Mouse (Mus musculus): ENCODE results near the gene Prps1.

Gene Prps1

GRCm38 (mm10) chrX:140456279-140456731, at the start of gene Prps1:
Prps1 (plus strand) TSS chrX:140456613.
- in situ Hi-C loops (cut with MboI, MseI): no loop called here

GRCm38 (mm10) chrX:140407593-140407992, 48.8 kb upstream of the Prps1 start:
- in situ Hi-C loops (cut with MboI, MseI): no loop called here

GRCm38 (mm10) chrX:140418467-140418866, 37.9 kb upstream of the Prps1 start:
- in situ Hi-C loops (cut with MboI, MseI): no loop called here

- in situ Hi-C loops (cut with MboI, MseI): loop anchor here (25.0 kb wide), 1 partner anchor 735 kb away; no protein-coding TSS in a partner anchor
Measured at GRCm38 (mm10) chrX:140427124-140427523, 29.3 kb upstream of the Prps1 start.

- in situ Hi-C loops (cut with MboI, MseI): loop anchor here (25.0 kb wide), 1 partner anchor 734 kb away; no protein-coding TSS in a partner anchor
Measured at GRCm38 (mm10) chrX:140428252-140428651, 28.2 kb upstream of the Prps1 start.

GRCm38 (mm10) chrX:140429985-140430384, 26.4 kb upstream of the Prps1 start:
- in situ Hi-C loops (cut with MboI, MseI): loop anchor here (25.0 kb wide), 1 partner anchor 732 kb away; no protein-coding TSS in a partner anchor

- in situ Hi-C loops (cut with MboI, MseI): loop anchor here (25.0 kb wide), 1 partner anchor 732 kb away; no protein-coding TSS in a partner anchor
Measured at GRCm38 (mm10) chrX:140430506-140430905, 25.9 kb upstream of the Prps1 start.

GRCm38 (mm10) chrX:140431981-140432380, 24.4 kb upstream of the Prps1 start:
- in situ Hi-C loops (cut with MboI, MseI): loop anchor here (25.0 kb wide), 1 partner anchor 730 kb away; no protein-coding TSS in a partner anchor

- in situ Hi-C loops (cut with MboI, MseI): loop anchor here (25.0 kb wide), 1 partner anchor 730 kb away; no protein-coding TSS in a partner anchor
Measured at GRCm38 (mm10) chrX:140432786-140433185, 23.6 kb upstream of the Prps1 start.

GRCm38 (mm10) chrX:140437906-140438305, 18.5 kb upstream of the Prps1 start:
- in situ Hi-C loops (cut with MboI, MseI): loop anchor here (25.0 kb wide), 1 partner anchor 724 kb away; no protein-coding TSS in a partner anchor

GRCm38 (mm10) chrX:140445551-140445950, 10.9 kb upstream of the Prps1 start:
- in situ Hi-C loops (cut with MboI, MseI): loop anchor here (25.0 kb wide), 1 partner anchor 717 kb away; no protein-coding TSS in a partner anchor

GRCm38 (mm10) chrX:140450071-140450470, 6.3 kb upstream of the Prps1 start:
- in situ Hi-C loops (cut with MboI, MseI): no loop called here

- in situ Hi-C loops (cut with MboI, MseI): no loop called here
Measured at GRCm38 (mm10) chrX:140456751-140457491, 508 bp downstream of the Prps1 start.

- in situ Hi-C loops (cut with MboI, MseI): no loop called here
Measured at GRCm38 (mm10) chrX:140457502-140457901, 1.1 kb downstream of the Prps1 start.

GRCm38 (mm10) chrX:140478231-140478630, 21.8 kb downstream of the Prps1 start:
- in situ Hi-C loops (cut with MboI, MseI): loop anchor here (5.0 kb wide), 1 partner anchor 249 kb away; no protein-coding TSS in a partner anchor

GRCm38 (mm10) chrX:140479171-140479570, 22.8 kb downstream of the Prps1 start:
- in situ Hi-C loops (cut with MboI, MseI): loop anchor here (5.0 kb wide), 1 partner anchor 248 kb away; no protein-coding TSS in a partner anchor

- in situ Hi-C loops (cut with MboI, MseI): no loop called here
Measured at GRCm38 (mm10) chrX:140489174-140489573, 32.8 kb downstream of the Prps1 start.

- in situ Hi-C loops (cut with MboI, MseI): loop anchor here (5.0 to 10.0 kb wide), 2 partner anchors 107 to 225 kb away; no protein-coding TSS in a partner anchor
Measured at GRCm38 (mm10) chrX:140490203-140490602, 33.8 kb downstream of the Prps1 start.

GRCm38 (mm10) chrX:140491884-140492571, 35.6 kb downstream of the Prps1 start:
- in situ Hi-C loops (cut with MboI, MseI): loop anchor here (5.0 to 10.0 kb wide), 2 partner anchors 105 to 223 kb away; no protein-coding TSS in a partner anchor

GRCm38 (mm10) chrX:140493527-140494029, 37.2 kb downstream of the Prps1 start:
- in situ Hi-C loops (cut with MboI, MseI): loop anchor here (5.0 to 10.0 kb wide), 2 partner anchors 104 to 221 kb away; no protein-coding TSS in a partner anchor

- in situ Hi-C loops (cut with MboI, MseI): loop anchor here (5.0 to 10.0 kb wide), 2 partner anchors 103 to 221 kb away; no protein-coding TSS in a partner anchor
Measured at GRCm38 (mm10) chrX:140494170-140494569, 37.8 kb downstream of the Prps1 start.

Data from T-helper 2 cell (primary cell).